Mouse (Mus musculus): ENCODE results near the gene Atp5mpl.

Gene Atp5mpl

DNA sequence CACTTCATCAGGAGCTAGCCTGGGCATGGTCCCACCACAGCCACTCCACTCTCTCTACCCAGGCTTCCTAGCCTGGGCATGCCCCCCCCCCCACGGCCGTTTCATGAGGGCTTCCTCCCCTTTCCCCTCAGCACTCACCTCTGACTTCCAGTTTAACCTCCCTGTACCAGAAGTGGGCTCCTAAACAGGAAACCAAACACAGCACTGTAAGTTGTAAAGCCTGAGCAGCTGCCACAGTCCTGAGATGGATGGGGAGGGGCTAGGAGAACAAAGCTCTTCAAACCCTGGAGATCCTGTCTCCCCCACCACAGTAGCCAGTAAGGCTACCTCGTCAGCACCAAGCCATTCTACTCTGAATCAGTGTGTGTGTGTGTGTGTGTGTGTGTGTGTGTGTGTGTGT lies 52.7 kb downstream of the Atp5mpl start:
- DNase-seq (ENCODE audit: low read depth, low spot score): no peak

DNA sequence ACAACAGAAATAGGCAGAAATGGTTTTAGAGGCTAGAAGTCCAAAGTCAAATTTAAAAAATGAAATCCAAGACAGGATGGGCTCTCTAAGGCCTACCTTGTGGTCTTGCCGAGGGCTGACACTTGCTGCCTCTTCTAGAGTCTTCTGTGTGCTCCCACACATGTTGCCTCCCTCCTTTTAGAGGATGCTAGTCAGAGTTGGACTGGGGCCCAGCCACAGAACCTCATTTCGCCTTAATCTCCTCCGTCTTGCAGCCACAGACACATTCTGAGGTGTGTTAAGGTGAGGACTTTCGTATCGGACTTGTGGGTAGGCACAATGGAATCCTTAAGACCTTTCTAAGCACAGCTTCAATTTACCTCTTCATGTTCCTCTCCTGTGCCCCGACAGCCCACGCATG lies 54.0 kb downstream of the Atp5mpl start:
- no peak for DNase-seq (ENCODE audit: low read depth, low spot score)

DNA sequence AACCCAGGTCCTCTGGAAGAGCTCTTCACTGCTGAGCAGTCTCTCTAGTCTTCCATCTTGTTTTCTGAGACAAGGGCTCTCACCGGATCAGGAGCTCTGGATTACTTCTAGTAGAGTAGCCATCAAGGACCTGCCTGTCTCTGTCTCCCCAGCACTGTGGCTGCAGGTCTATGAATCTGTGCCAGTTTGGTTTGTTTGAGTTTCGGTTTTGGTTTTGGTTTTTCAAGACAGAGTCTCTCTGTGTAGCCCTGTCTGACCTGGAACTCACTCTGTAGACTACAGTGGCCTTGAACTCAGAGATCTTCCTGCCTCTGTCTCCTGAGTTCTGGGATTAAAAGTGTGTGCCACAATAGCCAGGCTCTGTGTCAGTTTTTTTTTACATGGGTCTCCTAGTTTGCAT lies 55.0 kb downstream of the Atp5mpl start:
- DNase-seq (ENCODE audit: low read depth, low spot score): no peak

Measured in brain, embryonic 18.5 days (tissue).